ENCODE assay signal across 12 mouse cellular contexts in genomic region chr9:116136146-116136545, GRCm38 (mm10).
"Had no signal": no experiment of that assay in that cellular context is flagged by ENCODE, and none has a peak within 500 bp of the region (broad histone marks: within the 10 kb centered on the region; RNA-seq: fewer than 3 reads in every experiment).

No protein-coding gene starts in this region.

- H3K36me3 ChIP-seq: neural tube, embryonic 12.5 days had no signal

- H3K4me2 ChIP-seq: limb, embryonic 12.5 days; liver, embryonic 12.5 days; neural tube, embryonic 12.5 days; stomach, embryonic 15.5 days had no signal

- DNase-seq: kidney, adult 11 months; kidney, adult 9 months; kidney, postnatal 4 days; thymus, postnatal 4 days had no signal

- H3K4me3 ChIP-seq: layer of hippocampus, adult 2 months; left cerebral cortex, adult 2 months; limb, embryonic 12.5 days; liver, embryonic 12.5 days; midbrain, embryonic 10.5 days; neural tube, embryonic 12.5 days; stomach, embryonic 15.5 days had no signal

- H3K9me3 ChIP-seq: limb, embryonic 12.5 days; liver, embryonic 12.5 days; midbrain, embryonic 10.5 days; neural tube, embryonic 12.5 days; stomach, embryonic 15.5 days had no signal

- H3K27me3 ChIP-seq: limb, embryonic 12.5 days; liver, embryonic 12.5 days; neural tube, embryonic 12.5 days; stomach, embryonic 15.5 days had no signal

- H3K27ac ChIP-seq: kidney, postnatal 0 days; layer of hippocampus, adult 2 months; left cerebral cortex, adult 2 months; limb, embryonic 12.5 days; liver, embryonic 12.5 days; midbrain, embryonic 10.5 days; neural tube, embryonic 12.5 days; stomach, embryonic 15.5 days had no signal

- H3K9ac ChIP-seq: limb, embryonic 12.5 days; liver, embryonic 12.5 days; neural tube, embryonic 12.5 days; stomach, embryonic 15.5 days had no signal
